25 mouse cellular contexts compared by ENCODE assay signal in the genomic region with DNA sequence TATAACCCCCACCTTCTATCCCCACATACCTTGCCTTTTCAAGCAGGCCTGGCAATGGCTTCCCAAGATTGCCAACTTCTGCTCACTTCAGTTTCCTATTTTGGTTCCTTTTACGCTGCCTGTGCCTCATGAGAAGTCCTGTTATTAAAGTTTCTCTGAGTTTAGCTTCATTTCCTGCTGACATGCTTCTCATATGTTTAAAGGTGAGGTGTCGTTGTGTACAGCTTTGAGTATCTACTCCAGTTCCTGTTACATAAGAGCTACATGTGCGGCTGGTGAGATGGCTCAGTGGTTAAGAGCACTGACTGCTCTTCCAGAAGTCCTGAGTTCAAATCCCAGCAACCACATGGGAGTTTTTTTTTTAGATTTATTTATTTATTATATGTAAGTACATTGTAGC.
"Had no signal": no experiment of that assay in that cellular context is flagged by ENCODE, and none has a peak within 500 bp of the region (broad histone marks: within the 10 kb centered on the region; RNA-seq: fewer than 3 reads in every experiment).

No protein-coding gene starts in this region.

- DNase-seq: gastrocnemius, adult 2 months; gastrocnemius, postnatal 10 days; gastrocnemius, postnatal 25 days; heart, adult 11 months; heart, adult 2 months; heart, postnatal 10 days; heart, postnatal 4 days; kidney, adult 18-20 months; kidney, adult 8-10 months; kidney, postnatal 10 days; kidney, postnatal 25 days; kidney, postnatal 4 days; left cerebral cortex, postnatal 4 days had no signal

- H3K9ac ChIP-seq: heart, embryonic 12.5 days; hindbrain, embryonic 12.5 days; hindbrain, embryonic 14.5 days; intestine, embryonic 15.5 days; limb, embryonic 13.5 days; limb, embryonic 15.5 days; liver, embryonic 12.5 days; liver, embryonic 14.5 days had no signal

- H3K4me1 ChIP-seq: heart, embryonic 12.5 days; hindbrain, embryonic 10.5 days; hindbrain, embryonic 12.5 days; intestine, embryonic 15.5 days; limb, embryonic 13.5 days; limb, embryonic 15.5 days; liver, embryonic 12.5 days had no signal

- H3K4me3 ChIP-seq: gastrocnemius, adult 2 months; heart, adult 2 months; heart, embryonic 12.5 days; hindbrain, embryonic 10.5 days; hindbrain, embryonic 12.5 days; intestine, embryonic 15.5 days; layer of hippocampus, adult 2 months; limb, embryonic 13.5 days; limb, embryonic 15.5 days; liver, embryonic 12.5 days had no signal

- H3K27ac ChIP-seq: gastrocnemius, adult 2 months; heart, adult 2 months; hindbrain, embryonic 10.5 days; hindbrain, embryonic 12.5 days; hindbrain, embryonic 14.5 days; intestine, embryonic 15.5 days; layer of hippocampus, adult 2 months; limb, embryonic 13.5 days; limb, embryonic 15.5 days; liver, embryonic 12.5 days; liver, embryonic 14.5 days had no signal

- H3K9me3 ChIP-seq: heart, embryonic 12.5 days; hindbrain, embryonic 10.5 days; hindbrain, embryonic 12.5 days; intestine, embryonic 15.5 days; limb, embryonic 13.5 days; limb, embryonic 15.5 days; liver, embryonic 12.5 days had no signal

- ATAC-seq: hindbrain, embryonic 16.5 days; intestine, embryonic 15.5 days; intestine, postnatal 0 days; liver, embryonic 12.5 days had no signal

- H3K27me3 ChIP-seq: heart, embryonic 12.5 days; hindbrain, embryonic 12.5 days; intestine, embryonic 15.5 days; limb, embryonic 13.5 days; limb, embryonic 15.5 days had no signal

- H3K36me3 ChIP-seq: heart, embryonic 12.5 days; hindbrain, embryonic 10.5 days; hindbrain, embryonic 12.5 days; intestine, embryonic 15.5 days; limb, embryonic 13.5 days; limb, embryonic 15.5 days; liver, embryonic 12.5 days had no signal

- H3K4me2 ChIP-seq: heart, embryonic 12.5 days; hindbrain, embryonic 12.5 days; hindbrain, embryonic 14.5 days; intestine, embryonic 15.5 days; limb, embryonic 13.5 days; limb, embryonic 15.5 days; liver, embryonic 12.5 days had no signal
